Mouse (Mus musculus): ENCODE data around the gene Rnd2. TPM values are rescaled to one million over a fixed set of nuclear protein-coding genes. Genes with fewer than 3 reads are reported as not detected.

Rnd2 gene
- total and polyA plus RNA-seq, 3 experiments: 1.4 to 4.5 (median 2.8) TPM

GRCm38 (mm10) chr11:101450394-101450793 lies 14.4 kb upstream of the Rnd2 start (continued):
- no peak for TF ChIP-seq IRF4 (IDR thresholded peaks at IDR 0.05; ENCODE audit: low read depth, low read length)
- TF ChIP-seq RCOR1 (conservative IDR thresholded peaks at IDR 0.05; ENCODE audit: low read depth, low read length): no peak
- TF ChIP-seq E2F4 (IDR thresholded peaks at IDR 0.05; ENCODE audit: insufficient replicate concordance, low read depth, low read length): no peak
- peak; percentile 71 for TF ChIP-seq RAD21 (IDR thresholded peaks at IDR 0.05; ENCODE audit: low read depth, low read length)
- no peak for TF ChIP-seq GABPA (IDR thresholded peaks at IDR 0.05; ENCODE audit: insufficient replicate concordance, low read depth, low read length)
- TF ChIP-seq SMC3 (IDR thresholded peaks at IDR 0.05; ENCODE audit: low read depth, low read length): peak; percentile 32
- no peak for TF ChIP-seq JUND (conservative IDR thresholded peaks at IDR 0.05; ENCODE audit: low read depth, low read length)
- TF ChIP-seq MAX (IDR thresholded peaks at IDR 0.05; ENCODE audit: low read length): peak; percentile 4; the same call in 1 of the 2 replicates

GRCm38 (mm10) chr11:101451536-101451935 lies 13.3 kb upstream of the Rnd2 start:
- in situ Hi-C loops (cut with MboI; ENCODE audit: low pct_ligation_motif_present, low pct_unique_long_range_greater_than_20kb, low sequenced_read_pairs): no loop called here
- no peak for DNase-seq (ENCODE audit: extremely low read depth)
- dilution Hi-C loops (cut with MboI; ENCODE audit: extremely low pct_ligation_motif_present, extremely low pct_unique_long_range_greater_than_20kb, low sequenced_read_pairs): no loop called here
- H3K79me2 ChIP-seq (replicated peaks; ENCODE audit: control insufficient read depth, extremely low read depth, insufficient read depth, poor library complexity, severe bottlenecking): peaks cover 8% of the 10 kb centered on the region; the same call in 1 of the 2 replicates
- peaks cover 2 to 49% of the 10 kb centered on the region in 2 experiments for H3K36me3 ChIP-seq (replicated peaks in 1 of 2; ENCODE audit: control insufficient read depth in 1 of 2, insufficient read depth in 1 of 2, low read length in 1 of 2)
- H3K4me1 ChIP-seq (ENCODE audit: control insufficient read depth in 1 of 2, insufficient read depth in 2 of 2): peaks cover 0 to 50% of the 10 kb centered on the region in 2 experiments; a peak in 2 of 4 replicates
- no peaks in the 10 kb centered on the region for H3K27me3 ChIP-seq (replicated peaks)
- H3K27ac ChIP-seq (ENCODE audit: insufficient read depth, low read depth): no peak overlapping the region
- H3K9me3 ChIP-seq (replicated peaks; ENCODE audit: low read length): no peaks in the 10 kb centered on the region
- H3K4me3 ChIP-seq (replicated peaks in 1 of 3; ENCODE audit: low read depth in 2 of 3, low read length in 2 of 3, poor library complexity in 1 of 3): no peak overlapping the region
- H3K9ac ChIP-seq (ENCODE audit: insufficient read depth, low read depth): no peak overlapping the region
- no peak overlapping the region for H3K4me2 ChIP-seq (ENCODE audit: insufficient read depth, low read depth, poor library complexity, severe bottlenecking)
- TF ChIP-seq MXI1 (IDR thresholded peaks at IDR 0.05; ENCODE audit: low read depth, low read length): no peak
- TF ChIP-seq JUND (conservative IDR thresholded peaks at IDR 0.05; ENCODE audit: low read depth, low read length): no peak
- TF ChIP-seq SIN3A (IDR thresholded peaks at IDR 0.05; ENCODE audit: low read length): no peak
- TF ChIP-seq CTCF (conservative IDR thresholded peaks at IDR 0.05 in 1 of 2, IDR thresholded peaks at IDR 0.05 in 1 of 2; ENCODE audit: low read depth in 2 of 2, low read length in 2 of 2): no peak
- no peak for TF ChIP-seq MEF2A (IDR thresholded peaks at IDR 0.05; ENCODE audit: borderline replicate concordance, low read depth, low read length)
- no peak for TF ChIP-seq RAD21 (IDR thresholded peaks at IDR 0.05; ENCODE audit: low read depth, low read length)
- no peak for TF ChIP-seq E2F4 (IDR thresholded peaks at IDR 0.05; ENCODE audit: insufficient replicate concordance, low read depth, low read length)
- TF ChIP-seq ZMIZ1 (IDR thresholded peaks at IDR 0.05; ENCODE audit: low read depth, low read length): no peak
- TF ChIP-seq RCOR1 (conservative IDR thresholded peaks at IDR 0.05; ENCODE audit: low read depth, low read length): no peak
- TF ChIP-seq CHD2 (IDR thresholded peaks at IDR 0.05; ENCODE audit: low read length): no peak
- no peak for TF ChIP-seq POLR2AphosphoS2 (IDR thresholded peaks at IDR 0.05; ENCODE audit: low read depth, low read length)
- no peak for TF ChIP-seq ZNF384 (IDR thresholded peaks at IDR 0.05; ENCODE audit: low read depth, low read length)
- no peak for TF ChIP-seq ZC3H11A (IDR thresholded peaks at IDR 0.05; ENCODE audit: low read depth, low read length)
- TF ChIP-seq BHLHE40 (IDR thresholded peaks at IDR 0.05; ENCODE audit: low read depth, low read length): no peak
